Mouse (Mus musculus) embryo, embryonic 10.5 days (tissue): ENCODE measurements at regions not wholly inside any gene's neighbourhood (a gene's known extent, or its start where the extent isn't known, plus 50 kb on each side); places are given as distances from the start of the nearest gene placed in this dataset.

ENCODE experiments used
- DNase-seq: peaks from one replicate; pipeline ENCODE4 v3.0.0-alpha.2; 2015; ENCODE audit warnings: low spot score

DNA sequence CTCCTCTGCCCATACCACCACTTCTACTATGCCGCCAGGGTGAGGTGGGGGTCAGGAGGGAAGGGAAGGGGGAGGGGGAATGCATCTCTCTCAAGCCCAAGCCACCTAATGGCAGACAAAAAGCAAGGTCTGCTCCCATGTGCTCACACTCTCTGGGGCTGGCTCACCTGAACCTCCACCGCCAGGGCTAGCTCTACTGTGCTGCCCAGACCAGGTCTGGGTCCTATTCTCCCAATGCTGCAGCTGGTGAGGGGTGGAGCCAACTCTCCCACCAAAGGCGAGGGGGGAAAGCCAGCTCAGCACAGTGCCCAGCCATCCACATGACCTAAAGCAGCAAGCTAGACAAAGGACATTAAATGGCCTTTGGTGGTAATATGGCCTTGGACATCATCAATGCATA lies 158.6 kb downstream of the Chic2 start:
- DNase-seq, result no peak

GRCm38 (mm10) chr5:74882563-74882962 lies 162.0 kb downstream of the Chic2 start:
- DNase-seq, result no peak

- no peak for DNase-seq
Observed at GRCm38 (mm10) chr5:74880669-74881226, 163.8 kb downstream of the Chic2 start.

GRCm38 (mm10) chr5:74880048-74880437 lies 164.5 kb downstream of the Chic2 start:
- no peak for DNase-seq

DNA sequence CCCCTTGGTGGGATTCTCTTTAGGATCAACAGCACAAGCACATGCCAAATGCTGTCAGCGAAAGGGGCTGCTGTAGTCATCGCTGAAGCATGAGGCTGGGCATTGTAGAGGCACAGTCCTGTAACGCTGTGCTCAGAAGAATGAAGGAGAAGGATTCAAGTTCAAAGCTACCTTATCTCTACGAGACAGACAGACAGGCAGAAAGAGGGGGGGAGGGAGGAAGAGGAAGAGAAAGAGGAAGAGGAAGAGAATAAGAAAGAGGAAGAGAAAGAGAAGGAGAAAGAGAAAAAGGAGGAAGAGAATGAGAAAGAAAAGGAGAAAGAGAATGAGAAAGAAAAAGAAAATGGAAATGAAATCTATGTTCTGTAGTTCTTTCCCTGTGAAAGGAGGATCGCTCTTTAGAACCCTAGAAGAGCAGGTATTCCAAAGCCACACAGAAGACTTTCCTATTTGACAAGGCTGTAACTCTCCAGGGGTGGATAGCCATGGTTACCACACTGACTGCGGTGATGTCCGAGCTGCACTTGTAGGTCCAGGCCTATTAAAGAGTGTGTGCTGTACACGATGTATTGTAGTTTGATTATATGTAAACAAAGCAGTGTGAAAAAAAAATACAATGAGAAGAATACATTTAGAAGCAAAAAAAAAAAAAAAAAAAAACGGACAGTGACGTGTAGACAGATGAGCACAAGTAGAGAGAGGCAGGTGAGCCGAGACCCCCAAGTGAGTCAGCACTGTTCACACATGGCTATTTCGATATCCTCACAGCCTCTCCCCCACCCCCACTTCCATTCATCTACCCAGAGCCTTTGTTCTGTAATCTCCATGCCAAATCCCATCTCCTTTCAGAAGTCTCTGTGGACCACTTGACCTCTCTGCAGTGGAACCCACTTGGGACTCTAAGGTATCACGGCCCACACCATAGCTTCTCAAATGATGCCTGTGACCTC lies 165.2 kb downstream of the Chic2 start:
- no peak for DNase-seq

- DNase-seq, result no peak
Observed at GRCm38 (mm10) chr5:74877595-74877994, 167.0 kb downstream of the Chic2 start.

- no peak for DNase-seq
Observed at GRCm38 (mm10) chr5:74877185-74877584, 167.4 kb downstream of the Chic2 start.

DNA sequence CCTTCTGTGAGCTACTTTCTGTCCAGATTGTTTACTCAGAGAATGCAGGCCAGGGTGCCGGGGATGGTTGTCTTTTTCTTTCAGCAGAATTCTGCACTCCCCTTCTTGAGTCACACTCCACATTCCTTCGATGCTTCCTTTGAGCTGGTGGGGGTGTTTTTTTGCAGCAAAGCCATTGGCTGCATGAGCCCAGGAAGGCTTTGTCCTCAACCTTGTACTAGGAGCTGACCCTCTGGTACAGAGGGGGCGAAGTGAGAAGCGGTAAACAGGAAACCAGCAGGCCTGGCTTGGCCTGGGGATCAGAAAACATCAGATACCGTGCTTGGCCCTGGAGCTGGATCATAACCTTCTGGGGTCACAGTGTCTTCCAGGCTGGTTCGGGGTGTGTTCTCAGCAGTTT lies 169.9 kb downstream of the Chic2 start:
- peak; percentile 44 for DNase-seq

DNA sequence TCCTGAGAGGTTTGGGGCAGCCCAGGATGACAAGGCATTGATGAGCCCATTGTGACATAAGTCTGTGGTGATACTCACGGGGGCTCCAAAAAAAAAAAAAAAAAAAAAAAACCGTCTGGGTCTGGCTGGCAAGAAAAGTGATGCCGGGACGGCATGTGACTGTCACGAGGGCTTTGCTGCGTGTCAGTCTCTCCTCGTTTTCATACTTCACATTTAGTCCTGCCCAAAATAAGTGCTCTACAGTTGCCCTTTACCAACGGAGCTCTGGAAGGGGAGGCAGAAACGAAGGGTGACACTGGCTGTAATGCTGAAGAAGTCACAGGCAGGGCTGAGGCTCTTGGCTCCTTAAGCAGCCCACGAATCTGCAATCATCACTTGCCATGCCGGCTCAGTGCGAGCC lies 167.9 kb upstream of the Lnx1 start:
- DNase-seq, result no peak

DNA sequence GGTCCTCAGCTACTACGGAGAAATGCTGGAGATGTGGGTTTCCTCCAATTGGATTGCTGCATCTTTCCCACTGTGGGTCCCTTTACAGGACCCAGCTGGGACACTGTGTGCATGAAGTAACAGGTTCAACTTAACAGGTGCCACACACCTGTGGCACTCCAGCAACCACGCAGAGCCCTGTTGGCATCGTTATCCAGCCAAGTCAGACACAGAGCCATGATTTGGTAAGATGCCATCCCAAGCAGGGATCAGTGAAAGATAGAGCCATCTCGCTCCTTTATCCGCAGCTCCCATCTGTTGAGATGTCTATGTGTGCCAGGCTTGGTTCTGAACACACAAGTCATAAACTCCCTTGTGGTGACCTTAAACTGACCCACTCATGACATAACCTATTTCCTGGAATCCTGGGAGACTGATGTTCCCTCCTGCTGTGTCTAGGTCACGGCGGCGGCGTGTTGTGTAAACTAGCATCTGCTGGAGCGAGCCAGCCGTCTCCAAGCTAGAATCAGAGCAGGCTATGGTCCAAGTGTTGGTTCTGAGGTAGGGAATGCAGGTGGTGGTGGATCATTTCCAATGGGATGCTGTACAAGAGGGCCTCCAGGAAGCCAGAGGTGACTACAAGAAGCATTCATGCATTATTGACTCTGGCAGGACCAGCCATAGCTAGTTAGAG lies 164.5 kb upstream of the Lnx1 start:
- no peak for DNase-seq

DNA sequence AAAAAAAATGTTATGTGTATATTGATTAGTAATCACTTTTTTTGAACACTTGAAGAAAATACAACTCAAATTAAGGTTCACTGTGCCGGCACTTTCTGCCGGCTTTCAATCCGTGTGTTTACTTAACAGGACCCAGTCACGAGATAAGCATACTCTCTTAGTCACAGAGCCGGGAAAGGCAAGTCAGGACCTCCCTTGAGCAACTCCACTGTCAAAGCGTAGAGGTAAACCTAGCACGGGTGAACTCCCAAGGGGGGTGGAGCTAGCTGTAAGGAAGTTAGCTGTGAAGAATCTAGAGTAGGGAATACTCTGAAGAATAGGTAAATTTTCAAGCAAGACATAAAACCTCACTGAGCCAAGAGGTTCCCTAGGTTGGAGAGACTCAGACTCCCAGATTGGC lies 164.0 kb upstream of the Lnx1 start:
- no peak for DNase-seq

GRCm38 (mm10) chr5:74865446-74865845 lies 162.7 kb upstream of the Lnx1 start:
- DNase-seq, result no peak

- DNase-seq, result no peak
Observed at GRCm38 (mm10) chr5:74864540-74865157, 161.9 kb upstream of the Lnx1 start.

GRCm38 (mm10) chr5:74861297-74861696 lies 158.6 kb upstream of the Lnx1 start:
- DNase-seq, result no peak

DNA sequence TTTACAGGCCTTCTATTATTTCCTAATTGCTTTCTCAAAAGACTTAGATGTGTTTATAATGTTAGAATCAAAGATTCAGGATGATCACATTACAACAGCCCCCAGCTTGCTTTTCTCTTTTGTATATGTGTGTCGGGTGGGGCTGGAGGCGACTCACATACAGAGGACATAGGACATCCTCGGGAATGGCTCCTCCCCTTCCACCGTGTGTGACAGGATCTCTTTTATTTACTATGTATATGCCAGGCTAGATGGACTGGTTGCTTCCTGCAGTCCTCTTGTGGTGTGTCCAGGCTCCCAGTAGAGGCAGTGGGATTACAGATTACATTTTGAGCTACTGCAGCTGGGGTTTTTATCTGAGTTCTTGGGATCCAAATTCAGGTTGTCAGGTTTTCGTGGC lies 155.1 kb upstream of the Lnx1 start:
- DNase-seq, result no peak

DNA sequence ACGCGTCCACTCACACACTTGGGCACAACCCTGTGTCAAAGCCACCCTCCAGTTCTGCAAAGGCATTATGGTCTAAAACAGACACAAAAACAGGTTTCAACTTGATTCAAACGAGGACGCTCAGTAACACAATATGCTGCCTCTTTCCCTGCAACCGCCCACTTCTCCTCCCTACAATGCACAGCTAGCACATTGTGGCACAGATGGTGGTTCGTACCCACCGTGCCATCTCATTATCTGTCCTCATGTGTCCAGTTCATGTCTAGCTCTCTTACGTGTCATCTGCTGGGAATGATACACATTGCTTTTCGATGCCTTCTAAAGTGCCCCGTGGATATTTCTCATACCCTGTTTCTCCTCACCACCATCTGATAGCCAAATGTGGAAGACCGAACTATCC lies 154.4 kb upstream of the Lnx1 start:
- no peak for DNase-seq

DNA sequence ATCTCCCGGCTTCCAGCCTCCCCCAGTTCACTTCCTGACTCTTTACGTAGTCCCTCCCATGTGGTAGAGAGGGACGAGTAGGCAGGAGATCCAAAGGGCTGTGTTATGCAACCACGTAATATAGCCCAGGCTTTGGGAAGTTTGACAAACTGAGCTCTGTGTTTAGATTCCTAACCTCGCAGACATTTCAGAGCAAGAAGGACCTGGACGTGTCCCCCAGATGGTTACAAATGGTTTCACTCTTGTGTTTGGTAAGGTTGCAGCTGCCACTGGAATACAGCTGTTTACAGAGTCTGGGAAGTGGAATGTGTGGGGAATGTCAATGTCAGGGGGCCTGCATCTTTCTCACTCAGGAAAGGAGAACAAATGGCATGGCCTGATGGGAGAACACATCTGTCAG lies 145.1 kb upstream of the Lnx1 start:
- no peak for DNase-seq

GRCm38 (mm10) chr5:74846674-74847073 lies 144.0 kb upstream of the Lnx1 start:
- DNase-seq, result no peak

GRCm38 (mm10) chr5:74834401-74834800 lies 131.7 kb upstream of the Lnx1 start:
- no peak for DNase-seq

DNA sequence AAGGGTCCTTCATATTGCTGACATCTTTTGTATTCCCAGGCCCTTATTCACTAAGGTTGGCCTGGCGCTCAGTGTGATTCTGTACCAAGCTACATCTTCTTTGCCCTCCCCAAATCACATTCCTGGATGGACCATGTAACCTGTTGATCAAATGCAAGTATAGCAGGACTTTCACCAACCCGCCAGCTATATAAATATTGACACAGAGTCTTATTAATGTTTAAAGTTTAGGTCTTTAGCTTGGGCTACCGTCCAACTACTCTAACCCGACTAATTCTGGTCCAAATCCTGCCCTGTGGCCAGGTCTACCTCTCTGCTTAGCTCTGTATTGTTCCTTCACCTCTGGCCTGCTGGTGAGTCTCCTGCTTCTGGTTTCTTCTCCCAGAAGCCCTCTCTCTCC lies 131.2 kb upstream of the Lnx1 start:
- no peak for DNase-seq

- DNase-seq, result peak; percentile 38
Observed at GRCm38 (mm10) chr5:74832011-74832410, 129.3 kb upstream of the Lnx1 start.

GRCm38 (mm10) chr5:74830646-74831045 lies 127.9 kb upstream of the Lnx1 start:
- peak; percentile 36 for DNase-seq

GRCm38 (mm10) chr5:74829003-74829402 lies 126.3 kb upstream of the Lnx1 start:
- no peak for DNase-seq
